ENCODE assay signal across 21 mouse cellular contexts in the genomic region with DNA sequence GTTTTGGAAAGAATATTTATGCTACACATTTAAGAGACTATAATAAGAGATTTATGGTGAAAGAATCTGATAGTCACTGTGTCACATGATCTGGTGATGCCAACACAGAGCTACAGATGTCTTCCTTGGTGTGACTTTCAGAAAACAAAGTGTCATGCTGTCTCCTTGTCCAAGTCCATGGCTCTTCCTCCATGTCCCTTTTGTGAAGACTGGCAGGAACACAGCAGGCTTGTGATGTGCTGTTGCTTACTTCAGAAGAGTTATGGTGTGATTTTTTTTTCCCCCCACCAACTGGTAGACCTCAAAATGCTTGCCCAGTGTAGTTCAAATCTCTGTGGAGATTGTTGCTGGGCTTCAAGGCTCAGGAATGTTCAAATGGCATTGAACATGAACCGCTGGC. TPM values are rescaled to one million over a fixed set of nuclear protein-coding genes. Genes with fewer than 3 reads are reported as not detected.
DNase-seq lines count a peak whose midpoint lies in the region; ATAC-seq and TF ChIP-seq lines count a peak whose summit lies in the region.
"Had no signal": no experiment of that assay in that cellular context is flagged by ENCODE, and none has a peak within 500 bp of the region (broad histone marks: within the 10 kb centered on the region; RNA-seq: fewer than 3 reads in every experiment).

No protein-coding gene starts in this region.

- H3K27me3 ChIP-seq in heart, embryonic 16.5 days (ENCODE audit: control insufficient read depth, insufficient read depth, low read length), result no peaks in the 10 kb centered on the region
- no peaks in the 10 kb centered on the region for H3K27me3 ChIP-seq in heart, embryonic 10.5 days (ENCODE audit: insufficient read depth, poor library complexity, severe bottlenecking)
- H3K27me3 ChIP-seq in lung, postnatal 0 days (replicated peaks; ENCODE audit: insufficient read depth, low read length), result no peaks in the 10 kb centered on the region
- no peaks in the 10 kb centered on the region for H3K27me3 ChIP-seq in stomach, embryonic 15.5 days (replicated peaks)
- no peaks in the 10 kb centered on the region for H3K27me3 ChIP-seq in stomach, postnatal 0 days (ENCODE audit: control insufficient read depth, insufficient read depth, low read length)
- H3K27me3 ChIP-seq: heart, embryonic 15.5 days; hindbrain, embryonic 15.5 days; neural tube, embryonic 13.5 days had no signal

- no peak for TF ChIP-seq CTCF in lung, postnatal 0 days (IDR thresholded peaks at IDR 0.05)
- no peak for TF ChIP-seq CTCF in lung, adult 2 months (IDR thresholded peaks at IDR 0.05; ENCODE audit: insufficient read depth, low read length)
- no peak for TF ChIP-seq CTCF in stomach, postnatal 0 days (IDR thresholded peaks at IDR 0.05; ENCODE audit: low read depth)

- no peak overlapping the region for H3K4me3 ChIP-seq in heart, embryonic 16.5 days (ENCODE audit: low read length)
- no peak overlapping the region for H3K4me3 ChIP-seq in heart, embryonic 10.5 days
- H3K4me3 ChIP-seq in lung, postnatal 0 days (ENCODE audit: low read depth, low read length), result no peak overlapping the region
- H3K4me3 ChIP-seq in lung, adult 2 months (replicated peaks; ENCODE audit: extremely low read depth, low read depth, low read length), result no peak overlapping the region
- no peak overlapping the region for H3K4me3 ChIP-seq in stomach, embryonic 15.5 days (replicated peaks)
- no peak overlapping the region for H3K4me3 ChIP-seq in stomach, postnatal 0 days (ENCODE audit: low read depth, low read length)
- H3K4me3 ChIP-seq: heart, embryonic 15.5 days; hindbrain, embryonic 15.5 days; layer of hippocampus, adult 2 months; neural tube, embryonic 13.5 days had no signal

- WGBS in heart, embryonic 16.5 days, result 89% methylated on average over 1 of the region's 1 CpGs
- 90% methylated on average over 1 of the region's 1 CpGs for WGBS in heart, embryonic 10.5 days
- 86% methylated on average over 1 of the region's 1 CpGs for WGBS in lung, postnatal 0 days
- WGBS in lung, adult 2 months, result 90% methylated on average over 1 of the region's 1 CpGs
- 95% methylated on average over 1 of the region's 1 CpGs for WGBS in stomach, embryonic 15.5 days
- 94% methylated on average over 1 of the region's 1 CpGs for WGBS in stomach, postnatal 0 days

- H3K4me1 ChIP-seq in heart, embryonic 16.5 days (ENCODE audit: control insufficient read depth, insufficient read depth, low read length), result no peaks in the 10 kb centered on the region
- H3K4me1 ChIP-seq in heart, embryonic 10.5 days, result 0 out of 2 replicates have a peak, but pooled peaks cover 3% of the 10 kb centered on the region
- no peaks in the 10 kb centered on the region for H3K4me1 ChIP-seq in lung, postnatal 0 days (ENCODE audit: insufficient read depth, low read depth, low read length)
- no peaks in the 10 kb centered on the region for H3K4me1 ChIP-seq in lung, adult 2 months (ENCODE audit: control insufficient read depth, insufficient read depth, low read length)
- H3K4me1 ChIP-seq in stomach, embryonic 15.5 days, result no peaks in the 10 kb centered on the region
- H3K4me1 ChIP-seq in stomach, postnatal 0 days (replicated peaks; ENCODE audit: control insufficient read depth, insufficient read depth), result no peaks in the 10 kb centered on the region

- H3K9ac ChIP-seq in heart, embryonic 16.5 days (ENCODE audit: low read length), result no peak overlapping the region
- no peak overlapping the region for H3K9ac ChIP-seq in lung, postnatal 0 days (replicated peaks; ENCODE audit: low read depth)
- no peak overlapping the region for H3K9ac ChIP-seq in stomach, embryonic 15.5 days
- H3K9ac ChIP-seq in stomach, postnatal 0 days (ENCODE audit: low read length), result no peak overlapping the region
- H3K9ac ChIP-seq: heart, embryonic 15.5 days; hindbrain, embryonic 15.5 days; neural tube, embryonic 13.5 days had no signal

- peak; percentile 11 for DNase-seq in embryo, embryonic 11 days
- DNase-seq in embryo, embryonic 10 days (ENCODE audit: low spot score), result no peak
- no peak for DNase-seq in heart, embryonic 10.5 days (ENCODE audit: low spot score)
- no peak for DNase-seq in lung, postnatal 0 days (ENCODE audit: low spot score)
- DNase-seq in lung, adult 2 months, result no peak
- no peak for DNase-seq in stomach, postnatal 0 days (ENCODE audit: low spot score)
- DNase-seq: adrenal gland, postnatal 10 days; cerebellum, adult 2 months; cerebellum, postnatal 25 days; gastrocnemius, postnatal 25 days; kidney, postnatal 25 days; lung, postnatal 14 days; thymus, adult 2 months; thymus, postnatal 4 days had no signal

- no peak for TF ChIP-seq POLR2A in lung, adult 2 months (IDR thresholded peaks at IDR 0.05; ENCODE audit: borderline replicate concordance, extremely low read depth, low read depth, low read length)

- peak overlapping the region; percentile 31; the same call in 1 of the 2 replicates for H3K4me2 ChIP-seq in heart, embryonic 16.5 days (ENCODE audit: low read depth, low read length)
- H3K4me2 ChIP-seq in lung, postnatal 0 days (replicated peaks; ENCODE audit: low read depth, low read length), result peak overlapping the region; percentile 5; the same call in 1 of the 2 replicates
- 0 out of 2 replicates have a peak overlapping the region, but pooled peaks have one; percentile 21 for H3K4me2 ChIP-seq in stomach, embryonic 15.5 days
- H3K4me2 ChIP-seq in stomach, postnatal 0 days (replicated peaks; ENCODE audit: low read depth), result no peak overlapping the region
- H3K4me2 ChIP-seq: hindbrain, embryonic 15.5 days; neural tube, embryonic 13.5 days had no signal

- no peak overlapping the region for H3K27ac ChIP-seq in heart, embryonic 16.5 days (ENCODE audit: low read length)
- no peak overlapping the region for H3K27ac ChIP-seq in heart, embryonic 10.5 days
- H3K27ac ChIP-seq in lung, postnatal 0 days (ENCODE audit: low read length), result no peak overlapping the region
- no peak overlapping the region for H3K27ac ChIP-seq in stomach, embryonic 15.5 days
- H3K27ac ChIP-seq in stomach, postnatal 0 days (replicated peaks), result no peak overlapping the region
- H3K27ac ChIP-seq: heart, embryonic 15.5 days; hindbrain, embryonic 15.5 days; layer of hippocampus, adult 2 months; neural tube, embryonic 13.5 days had no signal

- no peak for ATAC-seq in heart, embryonic 16.5 days (replicated peaks; ENCODE audit: extremely low read depth, insufficient read depth, low FRiP score)
- ATAC-seq in lung, postnatal 0 days, result no peak
- no peak for ATAC-seq in stomach, embryonic 15.5 days (ENCODE audit: insufficient read depth, low FRiP score, low read depth)
- ATAC-seq in stomach, postnatal 0 days (ENCODE audit: low FRiP score, low TSS enrichment), result no peak
- ATAC-seq: intestine, embryonic 16.5 days had no signal

- no peaks in the 10 kb centered on the region for H3K36me3 ChIP-seq in heart, embryonic 16.5 days (ENCODE audit: control insufficient read depth, insufficient read depth)
- no peaks in the 10 kb centered on the region for H3K36me3 ChIP-seq in heart, embryonic 10.5 days
- H3K36me3 ChIP-seq in lung, postnatal 0 days (ENCODE audit: insufficient read depth, low read length), result no peaks in the 10 kb centered on the region
- no peaks in the 10 kb centered on the region for H3K36me3 ChIP-seq in stomach, embryonic 15.5 days
- H3K36me3 ChIP-seq in stomach, postnatal 0 days (ENCODE audit: control insufficient read depth, insufficient read depth, low read length), result no peaks in the 10 kb centered on the region
- H3K36me3 ChIP-seq: heart, embryonic 15.5 days; hindbrain, embryonic 15.5 days; neural tube, embryonic 13.5 days had no signal

- no peak for TF ChIP-seq EP300 in lung, postnatal 0 days (IDR thresholded peaks at IDR 0.05)
- TF ChIP-seq EP300 in stomach, postnatal 0 days (optimal IDR thresholded peaks at IDR 0.05), result no peak

- no peaks in the 10 kb centered on the region for H3K9me3 ChIP-seq in heart, embryonic 16.5 days (replicated peaks; ENCODE audit: control insufficient read depth, low read length)
- no peaks in the 10 kb centered on the region for H3K9me3 ChIP-seq in heart, embryonic 10.5 days
- H3K9me3 ChIP-seq in lung, postnatal 0 days (ENCODE audit: low read length), result no peaks in the 10 kb centered on the region
- H3K9me3 ChIP-seq in stomach, embryonic 15.5 days, result no peaks in the 10 kb centered on the region
- no peaks in the 10 kb centered on the region for H3K9me3 ChIP-seq in stomach, postnatal 0 days (ENCODE audit: control insufficient read depth, low read length)
- H3K9me3 ChIP-seq: heart, embryonic 15.5 days; hindbrain, embryonic 15.5 days; neural tube, embryonic 13.5 days had no signal

RNA-seq across cellular contexts. Expression of a gene that starts 43.7 kb away (rescaled TPM):
- 1.3 and 1.4 TPM in 2 replicates for polyA plus RNA-seq in heart, embryonic 16.5 days (2015; fragmentation: Nextera tagmentation; extraction: Ambion mirVana)
- 3.0 and 5.1 TPM in 2 replicates for polyA plus RNA-seq in heart, embryonic 10.5 days (2016; fragmentation: Nextera tagmentation; extraction: Ambion mirVana)
- 0.48 and 0.51 TPM in 2 replicates for polyA plus RNA-seq in lung, postnatal 0 days (2015; fragmentation: Nextera tagmentation; extraction: Ambion mirVana)
- 0.22 and 0.41 TPM in 2 replicates for polyA plus RNA-seq in lung, adult 2 months (2012; rRNA removed)
- polyA plus RNA-seq in stomach, embryonic 15.5 days (2015; fragmentation: Nextera tagmentation; extraction: Ambion mirVana), result 4.0 and 4.7 TPM in 2 replicates
- polyA plus RNA-seq in stomach, postnatal 0 days (2015; fragmentation: Nextera tagmentation; extraction: Ambion mirVana), result 2.1 TPM in 2 replicates
